Comparison of ENCODE assay signal across 17 mouse cellular contexts in the genomic region with DNA sequence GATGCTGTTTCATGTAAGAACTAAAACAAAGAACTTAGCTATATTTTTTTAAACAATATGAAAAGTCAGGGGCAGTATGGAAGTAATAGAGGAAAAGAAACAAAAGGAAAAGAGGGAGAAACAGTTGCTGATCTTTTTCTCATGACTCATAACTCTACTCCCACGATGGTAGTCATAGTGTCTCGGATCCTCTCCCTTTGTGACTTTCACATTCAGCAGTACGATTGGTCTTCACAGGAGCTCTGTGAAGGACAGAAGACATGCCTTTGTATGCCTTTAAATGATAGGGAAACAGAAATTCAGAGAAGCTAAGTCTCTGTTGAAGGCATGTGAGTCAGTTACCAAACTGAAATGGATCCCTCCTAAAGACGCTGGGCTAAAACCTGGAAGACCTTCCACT.
"Had no signal": no experiment of that assay in that cellular context is flagged by ENCODE, and none has a peak within 500 bp of the region (broad histone marks: within the 10 kb centered on the region; RNA-seq: fewer than 3 reads in every experiment).

No protein-coding gene starts in this region.

- H3K4me2 ChIP-seq: limb, embryonic 13.5 days; liver, embryonic 12.5 days; liver, embryonic 15.5 days; lung, embryonic 15.5 days; neural tube, embryonic 13.5 days had no signal

- DNase-seq: kidney, postnatal 25 days; layer of hippocampus, adult 9-11 months; liver; lung, adult 18-20 months; lung, postnatal 36 days; midbrain, embryonic 14.5 days; thymus, postnatal 36 days had no signal

- ATAC-seq: liver, embryonic 12.5 days had no signal

- H3K27me3 ChIP-seq: limb, embryonic 13.5 days; liver, embryonic 12.5 days; liver, embryonic 15.5 days; lung, embryonic 15.5 days; megakaryocyte, embryonic 14.5 days; neural tube, embryonic 13.5 days had no signal

- H3K27ac ChIP-seq: kidney, postnatal 0 days; layer of hippocampus, adult 2 months; limb, embryonic 10.5 days; limb, embryonic 13.5 days; liver, embryonic 12.5 days; liver, embryonic 15.5 days; lung, embryonic 15.5 days; midbrain, embryonic 10.5 days; neural tube, embryonic 13.5 days had no signal

- H3K9ac ChIP-seq: limb, embryonic 13.5 days; liver, embryonic 12.5 days; liver, embryonic 15.5 days; lung, embryonic 15.5 days; neural tube, embryonic 13.5 days had no signal

- H3K4me3 ChIP-seq: layer of hippocampus, adult 2 months; limb, embryonic 10.5 days; limb, embryonic 13.5 days; liver, embryonic 12.5 days; liver, embryonic 15.5 days; lung, embryonic 15.5 days; megakaryocyte, embryonic 14.5 days; midbrain, embryonic 10.5 days; neural tube, embryonic 13.5 days had no signal

- H3K36me3 ChIP-seq: limb, embryonic 10.5 days; limb, embryonic 13.5 days; liver, embryonic 12.5 days; liver, embryonic 15.5 days; lung, embryonic 15.5 days; midbrain, embryonic 10.5 days; neural tube, embryonic 13.5 days had no signal

- H3K4me1 ChIP-seq: liver, embryonic 12.5 days; liver, embryonic 15.5 days; lung, embryonic 15.5 days; megakaryocyte, embryonic 14.5 days had no signal

- H3K9me3 ChIP-seq: limb, embryonic 10.5 days; limb, embryonic 13.5 days; liver, embryonic 12.5 days; liver, embryonic 15.5 days; lung, embryonic 15.5 days; megakaryocyte, embryonic 14.5 days; midbrain, embryonic 10.5 days; neural tube, embryonic 13.5 days had no signal
